Mouse (Mus musculus) cerebellum, adult 11-12 months (tissue): ENCODE data around the gene Canx.
"Not testable (repeated sequence)": the region's sequence is repeated elsewhere in the genome, so short reads cannot be mapped to it uniquely, and the experiment has no call there.

Experiments used
- DNase-seq: peaks from one replicate; pipeline ENCODE4 v3.0.0; 2022

Canx gene

GRCm38 (mm10) chr11:50325496-50326301 is at the start of gene Canx:
TSS of gene Canx (minus strand) at chr11:50325673.
- DNase-seq = peak; percentile 99

GRCm38 (mm10) chr11:50374286-50375015 is 49.0 kb upstream of the Canx start:
- peak; percentile 43 for DNase-seq

- no peak for DNase-seq
Measured at GRCm38 (mm10) chr11:50373621-50374020, 48.1 kb upstream of the Canx start.

- DNase-seq = no peak
Measured at GRCm38 (mm10) chr11:50373086-50373485, 47.6 kb upstream of the Canx start.

- DNase-seq = no peak
Measured at GRCm38 (mm10) chr11:50371911-50372310, 46.4 kb upstream of the Canx start.

- peak; percentile 68 for DNase-seq
Measured at GRCm38 (mm10) chr11:50371399-50371841, 45.9 kb upstream of the Canx start.

- no peak for DNase-seq
Measured at GRCm38 (mm10) chr11:50370969-50371368, 45.5 kb upstream of the Canx start.

- no peak for DNase-seq
Measured at GRCm38 (mm10) chr11:50369360-50369911, 44.0 kb upstream of the Canx start.

- DNase-seq = peak; percentile 15
Measured at GRCm38 (mm10) chr11:50367531-50367930, 42.1 kb upstream of the Canx start.

- DNase-seq = no peak
Measured at GRCm38 (mm10) chr11:50365322-50365721, 39.8 kb upstream of the Canx start.

GRCm38 (mm10) chr11:50364548-50364947 is 39.1 kb upstream of the Canx start:
- DNase-seq = peak; percentile 66

GRCm38 (mm10) chr11:50361282-50361681 is 35.8 kb upstream of the Canx start:
- DNase-seq = not testable (repeated sequence)

- DNase-seq = peak; percentile 57
Measured at GRCm38 (mm10) chr11:50358950-50359861, 33.7 kb upstream of the Canx start.

GRCm38 (mm10) chr11:50355395-50355794 is 29.9 kb upstream of the Canx start:
- no peak for DNase-seq

- no peak for DNase-seq
Measured at GRCm38 (mm10) chr11:50354851-50355250, 29.4 kb upstream of the Canx start.

GRCm38 (mm10) chr11:50354162-50354561 is 28.7 kb upstream of the Canx start, which contains the start of gene Cby3:
TSS of gene Cby3 (plus strand) at chr11:50354462.
- DNase-seq = no peak

GRCm38 (mm10) chr11:50352177-50352576 is 26.7 kb upstream of the Canx start:
- no peak for DNase-seq

GRCm38 (mm10) chr11:50346256-50347032 is 21.0 kb upstream of the Canx start:
- DNase-seq = no peak

GRCm38 (mm10) chr11:50345486-50345885 is 20.0 kb upstream of the Canx start:
- DNase-seq = no peak

GRCm38 (mm10) chr11:50336891-50337290 is 11.4 kb upstream of the Canx start:
- DNase-seq = no peak

- DNase-seq = no peak
Measured at GRCm38 (mm10) chr11:50336126-50336525, 10.7 kb upstream of the Canx start.

GRCm38 (mm10) chr11:50333181-50333580 is 7.7 kb upstream of the Canx start:
- DNase-seq = no peak
